Mouse (Mus musculus) gastrocnemius, postnatal 36 days (tissue): Measurements from ENCODE around the gene Plekhb1. TPM values are rescaled to one million over a fixed set of nuclear protein-coding genes. Genes with fewer than 3 reads are reported as not detected.

Source experiments
- DNase-seq, 2 experiments: peaks; one replicate each; pipeline ENCODE4 v3.0.0; 2022
- intact Hi-C: fragments of 180-260 bp; cut with DNase I; formaldehyde crosslinking; loops from one replicate; pipeline ENCODE4 v1.15.1; 2025
- total RNA-seq, 2 experiments: library from RNA; stranded (reverse); gene quantifications; 2 replicates each; pipeline ENCODE4 v1.2.3; 2021

Plekhb1 gene
- total RNA-seq, 2 experiments from 2014 or later, result 24.3 to 27.6 TPM

DNA sequence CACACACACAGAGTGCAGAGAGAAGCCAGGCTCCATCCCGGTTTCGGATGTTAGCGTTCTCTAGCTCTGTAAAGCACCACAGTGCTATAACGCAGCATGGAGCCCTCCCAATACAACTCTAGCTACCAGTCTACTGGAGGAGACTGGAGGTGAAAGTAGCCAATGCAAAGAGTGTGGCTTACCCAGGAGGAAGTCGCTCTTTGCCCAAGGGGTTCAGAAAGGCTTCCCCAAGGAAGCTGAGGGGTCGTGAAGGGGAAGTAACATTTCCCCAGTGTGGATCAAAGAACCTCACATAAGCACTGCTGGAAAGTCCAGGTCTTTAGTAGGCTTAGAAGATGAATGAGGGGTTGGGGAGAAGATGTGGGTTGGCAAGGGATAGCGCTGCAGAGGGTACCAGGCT lies 950 bp downstream of the Plekhb1 start:
- intact Hi-C loops, result no loop called here
- DNase-seq, result no peak

GRCm38 (mm10) chr7:100658093-100658578 lies 4.1 kb downstream of the Plekhb1 start:
- intact Hi-C loops, result no loop called here
- DNase-seq, result peak in 1 of 2 experiments; percentile 33

DNA sequence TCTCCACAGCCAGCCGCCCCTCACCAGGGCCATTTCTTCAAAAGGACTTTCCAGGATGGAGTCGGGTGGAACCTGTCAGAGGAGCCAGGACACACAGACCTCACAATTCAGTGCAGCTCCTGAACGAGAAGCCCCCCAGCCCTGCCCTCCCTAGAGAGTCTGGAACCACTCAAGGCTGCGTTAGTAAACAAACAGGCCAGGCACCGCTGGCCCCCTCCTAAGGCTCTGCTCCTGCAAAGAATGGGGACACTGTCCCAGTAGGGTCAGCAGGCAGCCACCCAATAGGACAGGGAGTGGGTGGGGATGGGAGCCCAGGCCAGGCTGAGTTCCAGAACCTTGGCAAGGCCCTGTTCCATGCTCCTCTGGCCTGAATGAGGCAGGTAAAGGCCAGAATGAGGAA lies 5.5 kb downstream of the Plekhb1 start:
- DNase-seq, result no peak
- intact Hi-C loops, result no loop called here

- intact Hi-C loops, result no loop called here
Measured at GRCm38 (mm10) chr7:100654441-100654840, 7.8 kb downstream of the Plekhb1 start.

GRCm38 (mm10) chr7:100653480-100654266 lies 8.5 kb downstream of the Plekhb1 start:
- DNase-seq, result no peak
- intact Hi-C loops, result no loop called here

More at GRCm38 (mm10) chr7:100654441-100654840, 7.8 kb downstream of the Plekhb1 start:
- no peak for DNase-seq

DNA sequence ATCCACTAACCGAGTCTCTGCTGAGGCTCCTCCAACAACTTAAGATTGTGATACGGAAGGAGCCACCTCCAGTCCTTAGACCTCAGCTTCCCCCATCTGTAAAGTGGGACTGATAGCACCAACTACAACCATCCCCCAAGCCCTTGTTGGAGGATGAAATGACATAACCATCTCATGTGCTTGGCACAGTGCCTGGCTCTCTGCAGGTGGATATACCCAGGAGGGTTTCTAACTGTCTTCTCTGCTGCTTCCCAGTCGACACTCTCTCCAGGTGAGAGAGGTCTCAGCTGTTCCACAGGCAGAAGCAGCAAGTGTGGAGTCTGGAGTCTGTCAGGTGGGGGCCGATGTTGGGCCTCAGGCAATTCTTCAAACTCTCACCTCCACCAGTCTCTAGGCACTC lies 11.2 kb downstream of the Plekhb1 start:
- intact Hi-C loops, result no loop called here
- no peak for DNase-seq

DNA sequence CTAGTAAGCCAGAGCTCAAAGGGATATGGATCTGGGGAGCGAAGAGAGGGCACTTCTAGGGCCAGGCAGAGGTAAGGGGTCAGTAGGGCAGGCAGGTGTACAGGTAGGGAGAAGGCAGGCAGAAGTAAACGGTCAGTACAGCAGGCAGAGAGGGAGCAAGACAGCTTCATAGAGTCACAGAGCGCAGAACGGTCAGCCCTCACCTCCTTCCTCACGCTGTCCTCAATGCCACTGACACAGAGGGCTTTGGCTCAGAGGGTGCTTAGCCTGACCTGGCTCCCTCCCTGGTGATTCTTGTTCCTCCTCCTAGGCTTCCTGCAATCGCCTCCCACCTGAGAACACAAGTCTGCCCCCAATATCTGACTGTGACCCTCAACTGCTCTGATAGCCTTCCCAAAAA lies 11.8 kb downstream of the Plekhb1 start:
- no peak for DNase-seq
- intact Hi-C loops, result no loop called here

DNA sequence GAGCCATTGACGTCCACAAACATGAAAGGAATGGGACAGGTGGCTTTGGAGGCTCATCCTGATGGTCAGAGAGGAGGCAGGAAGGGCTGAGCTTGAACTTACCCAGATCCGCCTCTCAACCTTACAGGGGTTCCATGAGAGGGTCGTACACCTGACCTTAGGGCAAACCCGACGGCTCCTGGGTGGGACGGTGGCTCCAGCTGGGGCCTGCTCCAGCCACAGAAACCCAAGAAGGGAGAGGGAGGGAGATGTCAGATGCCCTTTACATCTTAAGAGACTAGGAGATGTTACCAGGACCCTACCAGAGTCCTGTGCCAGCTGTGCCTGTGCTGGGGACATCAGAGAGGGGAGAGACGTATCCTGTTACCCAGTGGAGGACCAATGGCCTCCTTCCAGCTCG lies 12.4 kb downstream of the Plekhb1 start:
- intact Hi-C loops, result no loop called here
- DNase-seq, result no peak

DNA sequence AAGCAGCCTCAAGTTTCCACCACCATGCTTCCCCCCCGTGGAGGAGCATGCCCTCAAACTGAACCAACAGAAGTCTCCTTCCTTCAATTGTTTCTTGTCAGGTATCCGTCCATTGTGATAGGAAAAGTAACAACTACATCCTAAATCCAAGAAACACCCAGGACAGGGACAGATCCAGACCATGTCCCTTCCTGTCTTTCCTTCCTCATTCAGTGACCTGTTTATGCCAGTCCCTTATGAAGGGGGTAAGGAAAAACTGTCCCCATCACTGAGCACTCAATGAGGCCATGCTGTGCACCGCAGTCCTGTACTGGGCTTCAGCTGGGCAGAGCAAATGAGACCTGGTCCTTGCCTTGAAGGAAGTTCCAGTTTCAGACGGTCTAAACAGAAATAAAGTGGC lies 13.1 kb downstream of the Plekhb1 start:
- intact Hi-C loops, result no loop called here

DNA sequence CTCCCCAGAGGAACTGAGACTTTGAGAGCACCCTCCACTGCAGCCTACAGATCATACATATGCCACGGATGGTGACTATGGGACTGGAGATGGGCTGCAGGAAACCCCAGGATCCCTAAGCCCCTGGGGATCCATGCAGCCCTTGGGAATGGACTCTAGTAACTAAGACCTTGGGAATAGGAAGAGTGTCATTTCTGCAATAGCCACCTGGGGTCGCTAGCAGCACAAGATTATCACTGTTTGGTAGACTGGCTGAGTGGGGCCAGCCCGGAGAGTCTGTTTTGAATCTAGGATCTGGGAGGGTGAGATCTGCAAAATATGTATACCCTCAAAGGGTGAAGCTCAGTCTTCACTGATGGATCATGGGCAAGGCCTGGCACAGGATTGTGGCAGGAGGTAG lies 17.1 kb downstream of the Plekhb1 start:
- intact Hi-C loops, result loop anchor here (2.0 kb wide), 1 partner anchor 18 kb away; the partner anchor contains the start of gene Plekhb1
- DNase-seq, result peak in 1 of 2 experiments; percentile 49

More for the DNA sequence above, 13.1 kb downstream of the Plekhb1 start:
- DNase-seq, result no peak

DNA sequence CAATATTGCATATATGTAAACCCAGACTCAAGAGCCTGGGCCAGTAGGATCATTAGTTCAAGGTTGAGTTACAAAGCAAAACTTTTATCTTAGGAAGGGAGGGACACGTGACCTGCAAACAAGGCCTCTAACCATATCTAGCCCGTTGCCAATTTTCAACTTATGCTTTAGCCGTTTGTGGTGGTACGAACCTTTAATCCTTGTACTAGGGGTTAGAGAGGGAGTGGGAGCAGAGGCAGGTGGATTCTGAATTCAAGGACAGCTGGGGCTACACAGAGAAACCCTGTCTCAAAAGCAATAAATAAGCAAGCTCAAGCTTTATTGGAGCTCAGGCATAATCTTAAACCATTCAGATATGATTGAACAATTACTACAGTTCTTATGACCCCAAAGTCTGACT lies 19.8 kb downstream of the Plekhb1 start:
- intact Hi-C loops, result no loop called here
- no peak for DNase-seq

DNA sequence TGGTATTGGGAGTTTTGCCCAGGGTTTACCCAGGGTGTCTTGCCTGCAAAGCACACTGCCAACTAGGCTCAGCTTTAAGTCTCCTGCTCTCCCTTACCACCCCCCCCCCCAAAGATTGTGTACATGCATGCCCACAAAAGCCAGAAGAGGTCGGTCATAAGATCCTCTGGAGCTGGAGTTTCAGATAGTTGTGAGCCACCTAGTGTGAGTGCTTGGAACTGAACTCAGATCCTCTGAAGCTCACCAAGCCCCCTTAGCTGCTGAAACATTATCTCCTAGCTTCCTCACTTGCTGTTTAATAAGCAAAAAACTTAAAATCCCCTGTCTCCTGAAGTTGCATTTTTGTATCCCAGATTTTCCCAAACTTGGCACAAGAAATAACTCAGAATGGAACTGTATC lies 24.6 kb downstream of the Plekhb1 start:
- intact Hi-C loops, result loop anchor here (2.0 kb wide), 1 partner anchor 117 kb away; no protein-coding TSS in a partner anchor
- DNase-seq, result no peak

DNA sequence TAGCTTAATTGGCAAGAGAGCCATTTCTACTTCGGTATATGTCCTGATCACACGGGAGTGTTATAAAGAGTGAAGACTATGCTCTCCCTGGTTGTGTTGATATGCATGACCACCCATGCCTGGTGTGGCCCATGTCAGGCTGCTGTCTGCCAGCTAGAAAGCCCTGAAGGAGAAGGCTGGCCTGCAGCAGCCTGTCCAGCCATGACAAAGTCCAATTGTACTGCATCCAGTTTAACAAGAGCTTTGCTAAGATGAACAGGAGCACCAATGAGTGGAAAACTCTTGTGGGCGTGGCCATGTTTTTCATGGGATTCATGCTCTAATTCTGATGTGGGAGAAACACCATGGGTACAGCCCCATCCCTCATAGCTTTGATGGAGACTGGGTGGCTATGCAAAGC lies 37.7 kb downstream of the Plekhb1 start:
- DNase-seq, result no peak
- intact Hi-C loops, result no loop called here

- no peak for DNase-seq
- intact Hi-C loops, result no loop called here
Measured at GRCm38 (mm10) chr7:100622277-100622676, 39.9 kb downstream of the Plekhb1 start.

DNA sequence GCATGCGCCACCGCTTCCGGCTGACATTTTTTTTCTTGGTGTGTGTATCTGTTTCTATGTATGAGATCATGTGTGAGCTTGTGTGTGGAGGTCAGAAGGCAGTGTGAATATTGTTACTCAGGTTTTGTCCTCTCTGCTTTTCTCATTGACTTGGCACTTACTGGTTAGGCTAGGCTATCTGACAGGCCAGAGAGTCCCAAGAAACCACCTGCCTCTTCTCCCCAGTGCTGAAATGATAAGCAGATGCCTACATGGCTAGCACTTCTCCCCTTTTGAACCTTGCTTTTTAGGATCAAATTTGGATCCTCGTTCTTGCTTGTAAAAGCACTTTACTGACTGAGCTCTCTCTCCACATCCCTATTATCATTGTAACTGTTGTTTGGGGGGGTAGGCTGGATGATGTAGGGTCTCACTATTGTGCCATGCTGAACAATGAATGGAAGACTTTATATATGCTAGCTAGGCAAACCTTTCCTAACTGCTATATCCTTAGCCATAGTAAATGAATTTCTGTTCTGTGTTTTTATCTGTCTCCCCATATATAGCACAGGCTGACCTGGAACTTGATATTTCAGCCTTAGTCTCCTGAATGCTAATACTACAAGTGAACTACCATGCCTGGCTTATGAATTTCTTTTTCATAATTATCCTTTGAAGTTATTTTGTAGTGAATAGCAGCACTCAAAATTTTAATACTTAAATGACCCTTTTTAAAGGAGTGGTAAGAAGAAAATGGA lies 45.9 kb downstream of the Plekhb1 start:
- intact Hi-C loops, result no loop called here
- DNase-seq, result no peak

- no peak for DNase-seq
- intact Hi-C loops, result no loop called here
Measured at GRCm38 (mm10) chr7:100608910-100609309, 53.3 kb downstream of the Plekhb1 start.

DNA sequence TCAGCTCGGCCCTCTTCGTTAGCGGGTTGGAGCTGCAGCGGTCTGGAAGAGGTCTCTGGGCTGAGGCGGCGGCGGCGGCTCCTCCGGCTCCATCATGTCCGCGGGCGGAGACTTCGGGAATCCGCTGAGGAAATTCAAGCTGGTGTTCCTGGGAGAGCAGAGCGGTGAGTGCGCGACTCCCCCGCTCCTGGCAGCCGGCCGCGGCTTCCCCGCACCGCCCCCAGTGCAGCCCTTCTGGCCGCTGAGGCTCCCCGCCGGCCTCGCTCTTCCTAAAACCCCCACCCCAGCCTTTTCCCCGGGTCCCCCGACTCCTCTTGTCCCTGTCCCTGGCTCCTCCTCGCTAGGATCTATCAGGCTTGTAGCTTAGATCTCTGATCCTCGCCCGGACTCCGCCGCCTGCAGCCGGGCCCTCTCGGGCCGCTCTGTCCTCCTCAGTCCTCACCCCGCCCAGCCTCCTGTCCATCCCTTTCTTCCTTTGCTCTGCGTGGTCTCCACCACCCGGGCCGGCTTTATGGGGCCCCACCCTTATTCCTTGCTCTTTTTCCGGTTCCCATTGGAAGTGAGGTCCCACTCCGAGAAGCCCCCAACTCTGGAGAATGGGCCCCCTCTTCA lies 54.0 kb downstream of the Plekhb1 start, which contains the start of gene Mrpl48:
Gene Mrpl48, minus strand, starts transcription at position 172 of the 612 bp plus-strand sequence.
- intact Hi-C loops, result no loop called here
- DNase-seq, result peak in 1 of 2 experiments; percentile 58

GRCm38 (mm10) chr7:100607214-100608129 lies 54.7 kb downstream of the Plekhb1 start, which contains the start of gene Rab6a:
Gene Rab6a, plus strand, starts transcription at chr7:100607410.
- intact Hi-C loops, result loop anchor here (2.0 kb wide), 1 partner anchor 17 kb away; no protein-coding TSS in a partner anchor
- DNase-seq, result peak; percentile 94 to 97

GRCm38 (mm10) chr7:100600211-100600610 lies 62.0 kb downstream of the Plekhb1 start:
- no peak for DNase-seq
- intact Hi-C loops, result no loop called here

GRCm38 (mm10) chr7:100593349-100593748 lies 68.9 kb downstream of the Plekhb1 start:
- intact Hi-C loops, result no loop called here
- no peak for DNase-seq
